Mouse (Mus musculus) right cerebral cortex, postnatal 36 days (tissue): ENCODE measurements around the gene 1700021F05Rik.

Experiments
- DNase-seq, 2 experiments: peaks; one replicate each; pipeline ENCODE4 v3.0.0; 2022; ENCODE audit warnings: low spot score in 2 of 2, mixed read lengths in 1 of 2

Gene 1700021F05Rik

DNA sequence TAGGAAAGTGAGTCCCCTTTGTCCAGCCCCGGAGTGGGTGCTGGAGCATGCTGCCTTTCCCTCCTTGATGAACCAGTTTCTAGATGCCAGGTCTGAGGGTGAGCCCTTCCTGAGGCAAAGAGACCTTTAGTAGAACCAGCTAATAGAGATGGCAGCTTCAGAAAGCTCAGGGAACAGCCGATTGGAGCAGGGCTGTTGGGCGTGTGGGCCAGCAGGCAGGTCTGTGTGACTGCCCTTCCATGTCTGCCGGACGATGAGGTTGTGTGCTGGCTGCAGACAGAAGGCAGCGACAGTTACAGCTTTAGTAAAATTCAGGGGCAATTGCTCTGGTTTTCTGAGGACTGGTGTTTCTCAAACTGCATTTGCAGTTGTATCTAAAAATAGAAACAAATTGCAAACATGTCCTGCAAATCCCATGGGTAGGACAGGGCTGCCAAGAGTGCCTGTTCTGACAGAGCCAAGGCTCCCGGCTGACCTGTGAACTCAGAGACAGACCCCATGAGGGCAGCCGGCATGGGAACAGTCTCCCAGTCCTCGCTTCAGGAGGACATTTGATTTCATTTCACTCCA, 57.3 kb downstream of the 1700021F05Rik start:
- DNase-seq, result no peak

- DNase-seq, result no peak
These were observed 58.8 kb downstream of the 1700021F05Rik start for GRCm38 (mm10) chr10:43482021-43482420.

DNA sequence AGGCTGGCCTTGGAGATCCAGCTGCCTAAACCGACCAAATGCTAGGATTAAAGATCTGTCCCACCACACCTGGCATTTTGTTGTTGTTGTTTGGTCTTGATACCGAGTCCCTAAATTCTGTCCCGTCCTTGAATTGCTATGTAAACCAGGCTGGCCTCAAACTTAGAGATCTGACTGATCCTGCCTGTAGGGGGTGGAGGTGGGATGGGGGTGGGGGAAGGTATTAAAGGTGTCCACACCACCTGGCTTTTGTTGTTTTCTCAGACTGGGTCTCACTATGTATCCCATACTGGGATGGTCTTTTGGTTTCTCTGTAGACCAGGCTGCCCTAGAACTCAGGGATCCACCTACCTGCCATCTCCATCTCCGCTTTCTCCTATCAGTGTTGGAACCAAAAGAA, 59.6 kb downstream of the 1700021F05Rik start:
- DNase-seq, result no peak

DNA sequence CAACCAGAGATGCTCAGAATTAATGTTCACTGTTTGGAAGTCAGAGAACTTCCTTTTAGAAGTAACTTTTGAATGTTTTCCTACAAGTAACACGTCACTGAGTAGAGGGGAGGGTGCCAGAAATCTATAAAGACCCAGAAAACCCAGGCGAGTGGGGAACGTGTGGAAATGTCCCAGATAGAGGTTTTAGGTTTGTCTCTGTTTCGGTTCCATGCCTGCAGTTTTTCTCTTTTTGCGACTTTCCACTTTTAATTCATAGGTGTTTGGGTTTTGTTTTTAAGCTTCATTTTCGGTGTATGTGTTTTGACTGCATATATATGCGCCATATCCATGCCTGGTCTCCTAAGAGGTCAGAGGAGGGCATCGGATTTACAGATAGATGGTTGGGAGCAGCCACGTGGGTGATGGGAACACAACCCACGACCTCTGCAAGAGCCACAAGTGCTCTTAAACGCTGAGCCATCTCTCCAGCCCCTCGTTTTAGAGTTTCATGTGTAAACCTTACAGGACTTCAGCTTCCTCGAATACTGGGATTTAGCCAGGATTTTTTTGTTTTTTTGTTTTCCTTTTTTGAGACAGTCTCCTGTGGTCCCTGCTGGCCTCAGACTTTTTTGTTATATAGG, 60.5 kb downstream of the 1700021F05Rik start:
- DNase-seq, result no peak

GRCm38 (mm10) chr10:43479436-43480157, 61.2 kb downstream of the 1700021F05Rik start:
- DNase-seq, result peak; percentile 52 to 56

- DNase-seq, result peak; percentile 20 to 49
These were observed 61.9 kb downstream of the 1700021F05Rik start, which contains the start of gene Bend3 for GRCm38 (mm10) chr10:43478751-43479435. Bend3 (plus strand) TSS chr10:43478831.

DNA sequence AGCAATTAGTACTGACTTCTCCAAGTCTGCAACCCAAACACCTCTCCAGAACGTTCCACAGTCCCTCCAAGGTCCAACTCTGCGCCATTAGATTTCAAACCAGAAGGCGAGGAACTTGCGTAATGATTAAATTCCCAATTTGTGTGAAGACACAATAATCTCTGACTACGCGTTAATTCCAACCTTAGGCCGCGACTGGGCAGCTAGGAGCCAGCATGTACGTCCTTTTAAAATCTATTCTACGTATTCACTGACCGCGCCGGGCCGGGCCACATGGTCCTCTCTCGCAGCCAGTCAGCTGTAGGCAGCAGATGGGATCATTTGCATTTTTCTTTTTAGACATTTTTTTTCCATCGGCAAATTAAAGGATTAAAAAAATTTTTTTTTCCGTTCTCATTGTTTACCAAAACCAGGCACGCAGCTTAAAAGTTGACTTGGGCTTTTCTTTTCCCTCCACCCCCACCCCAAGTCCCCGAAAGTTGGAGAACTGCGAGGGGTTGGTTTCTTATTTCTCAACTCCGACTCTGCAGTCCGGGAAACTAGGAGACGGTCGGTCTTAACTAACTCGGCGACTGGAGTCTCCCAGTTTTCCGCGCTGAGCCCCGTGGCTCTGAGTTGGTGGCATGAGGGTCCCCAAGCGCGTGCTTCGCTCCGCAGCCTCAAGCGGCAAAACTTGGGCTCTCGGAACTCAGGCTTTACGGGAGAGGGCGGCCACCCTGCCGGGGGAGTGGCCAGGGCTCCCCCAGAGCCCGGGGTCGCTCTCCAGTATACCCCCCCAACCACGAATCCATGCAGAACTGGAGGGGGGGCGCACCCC, 62.7 kb downstream of the 1700021F05Rik start:
- peak; percentile 30 to 32 for DNase-seq

DNA sequence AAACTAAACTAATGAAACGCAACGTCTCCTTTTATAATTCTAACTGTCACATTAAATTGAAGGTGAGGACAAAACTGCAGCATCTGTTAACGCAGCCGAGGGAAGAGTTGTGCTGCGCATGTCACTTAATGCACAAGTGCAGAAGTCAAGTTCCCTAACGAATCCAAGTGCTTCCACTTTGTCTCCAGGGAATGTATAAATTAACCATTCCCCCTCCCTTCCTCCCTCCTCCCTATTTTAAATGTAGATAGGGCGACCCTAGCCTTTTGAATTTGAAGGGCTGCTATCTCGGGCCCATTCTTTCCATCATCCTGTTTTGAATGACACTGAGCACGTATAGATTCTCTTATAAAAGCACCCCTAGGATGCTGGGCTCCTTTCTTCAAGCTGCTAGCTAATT, 63.3 kb downstream of the 1700021F05Rik start:
- DNase-seq, result no peak

- no peak for DNase-seq
These were observed 65.4 kb downstream of the 1700021F05Rik start for GRCm38 (mm10) chr10:43475376-43475775.
